Mouse (Mus musculus) testis, adult 2 months (tissue): ENCODE results near the gene Acsl6. TPM values are rescaled to one million over a fixed set of nuclear protein-coding genes. Genes with fewer than 3 reads are reported as not detected.
"Not testable (repeated sequence)": the region's sequence is repeated elsewhere in the genome, so short reads cannot be mapped to it uniquely, and the experiment has no call there.

Experiments used
- H3K27ac ChIP-seq: fragments of 200-500 bp; 2 replicates; pipeline ENCODE4 v1.5.1; 2012; ENCODE audit warnings: low read depth, low read length; ENCODE audit not compliant: control insufficient read depth, insufficient read depth
- H3K27me3 ChIP-seq: fragments of 200-500 bp; 2 replicates; pipeline ENCODE4 v1.6.1; 2012; ENCODE audit warnings: mild to moderate bottlenecking, low read length, moderate library complexity; ENCODE audit not compliant: control insufficient read depth, insufficient read depth
- H3K36me3 ChIP-seq: fragments of 200-500 bp; 2 replicates; pipeline ENCODE4 v1.6.1; 2012; ENCODE audit warnings: mild to moderate bottlenecking, low read length; ENCODE audit not compliant: control insufficient read depth, insufficient read depth
- H3K4me1 ChIP-seq: fragments of 200-500 bp; 2 replicates; pipeline ENCODE4 v1.6.1; 2012; ENCODE audit warnings: low read length; ENCODE audit not compliant: control insufficient read depth, insufficient read depth
- H3K4me3 ChIP-seq: fragments of 200-500 bp; 2 replicates; pipeline ENCODE4 v1.5.1; 2012; ENCODE audit warnings: low read depth, mild to moderate bottlenecking, low read length, moderate library complexity, mixed read lengths; ENCODE audit not compliant: control insufficient read depth
- CTCF ChIP-seq: fragments of 200-500 bp; IDR thresholded peaks from 2 replicates; pipeline ENCODE4 v1.5.1; 2012; ENCODE audit warnings: low read depth, mild to moderate bottlenecking, inconsistent platforms, low read length, moderate library complexity; ENCODE audit not compliant: control insufficient read depth, insufficient read depth, insufficient replicate concordance
- POLR2A ChIP-seq: fragments of 200-500 bp; IDR thresholded peaks from 2 replicates; pipeline ENCODE4 v1.6.1; 2012; ENCODE audit warnings: low read depth, mild to moderate bottlenecking, inconsistent platforms, low read length, moderate library complexity; ENCODE audit not compliant: control insufficient read depth
- polyA plus RNA-seq: library from polyadenylated mRNA; depleted of rRNA; stranded (reverse); fragments of >200 nt; gene quantifications from 2 replicates; pipeline ENCODE4 v1.2.3, GENCODE M21; 2012

The Acsl6 gene
- polyA plus RNA-seq, 1 experiment = 84.2 TPM

DNA sequence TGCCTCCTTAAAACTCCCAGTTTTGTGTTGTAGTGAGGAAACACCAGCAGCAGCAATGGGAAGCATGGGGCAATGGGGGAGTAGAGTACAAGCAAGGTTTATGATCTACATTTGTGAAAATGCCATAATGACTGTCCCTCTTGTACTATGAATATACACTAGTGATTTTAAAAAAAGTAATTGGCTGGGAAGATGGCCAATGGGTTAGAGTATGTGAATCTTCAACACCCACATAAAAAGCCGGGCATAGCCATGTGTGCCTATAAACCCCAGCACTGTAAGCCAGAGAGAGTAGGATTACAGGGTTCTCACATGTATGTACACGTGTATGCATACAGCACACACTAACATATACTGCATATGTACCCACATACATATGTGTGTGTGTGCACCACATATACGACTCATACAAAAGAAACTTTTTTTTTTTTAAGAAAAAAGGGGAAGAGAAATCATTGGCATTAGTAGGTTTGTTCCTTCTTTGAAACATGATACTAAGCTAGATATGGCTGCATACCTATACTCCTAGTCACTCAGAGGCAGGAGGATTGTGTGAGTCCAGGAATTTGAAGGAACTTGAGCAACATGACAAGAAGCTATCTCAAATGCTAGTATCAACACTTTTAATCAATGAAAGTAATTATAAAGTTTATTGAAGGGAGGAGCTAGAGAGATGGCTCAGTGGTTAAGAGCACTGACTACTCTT lies 34.3 kb upstream of the Acsl6 start:
- Histone ChIP-seq H3K36me3 (no peaks in the 10 kb centered on the region), H3K4me3 (no peak overlapping the region), H3K27ac (no peak overlapping the region), H3K4me1 (no peaks in the 10 kb centered on the region; the same call in 1 of the 2 replicates), H3K27me3 (no peaks in the 10 kb centered on the region)
- TF ChIP-seq CTCF (no peak), POLR2A (no peak)

DNA sequence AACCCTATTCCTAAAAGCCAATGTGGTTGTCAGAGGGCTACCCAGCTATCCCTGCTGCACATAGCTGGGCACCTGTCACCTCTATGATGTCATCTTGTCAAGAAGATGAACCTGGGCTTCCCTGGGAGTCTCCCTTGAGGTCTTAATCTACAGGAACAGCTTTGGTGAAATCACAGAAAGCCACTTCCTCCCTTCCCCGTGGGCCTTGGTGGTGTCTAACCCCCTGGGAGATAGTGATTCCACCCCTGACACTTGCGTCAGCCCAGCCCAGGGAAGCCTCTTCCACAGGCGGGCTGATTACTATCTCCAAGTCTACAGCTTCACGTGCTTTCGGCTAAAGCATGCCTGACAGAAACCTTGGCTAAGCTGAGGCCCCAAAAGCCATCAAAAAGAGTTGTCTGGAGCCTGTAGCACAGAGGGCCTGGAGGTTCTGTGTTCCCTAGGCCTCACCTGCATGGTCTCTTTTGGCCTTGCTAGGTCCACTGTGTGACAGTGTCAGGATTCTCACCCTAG lies 32.1 kb upstream of the Acsl6 start:
- no peak for TF ChIP-seq POLR2A
- no peak for TF ChIP-seq CTCF
- no peaks in the 10 kb centered on the region; the same call in 1 of the 2 replicates for H3K4me1 ChIP-seq
- no peaks in the 10 kb centered on the region for H3K36me3 ChIP-seq
- H3K27ac ChIP-seq = no peak overlapping the region
- H3K27me3 ChIP-seq = no peaks in the 10 kb centered on the region
- no peak overlapping the region for H3K4me3 ChIP-seq

DNA sequence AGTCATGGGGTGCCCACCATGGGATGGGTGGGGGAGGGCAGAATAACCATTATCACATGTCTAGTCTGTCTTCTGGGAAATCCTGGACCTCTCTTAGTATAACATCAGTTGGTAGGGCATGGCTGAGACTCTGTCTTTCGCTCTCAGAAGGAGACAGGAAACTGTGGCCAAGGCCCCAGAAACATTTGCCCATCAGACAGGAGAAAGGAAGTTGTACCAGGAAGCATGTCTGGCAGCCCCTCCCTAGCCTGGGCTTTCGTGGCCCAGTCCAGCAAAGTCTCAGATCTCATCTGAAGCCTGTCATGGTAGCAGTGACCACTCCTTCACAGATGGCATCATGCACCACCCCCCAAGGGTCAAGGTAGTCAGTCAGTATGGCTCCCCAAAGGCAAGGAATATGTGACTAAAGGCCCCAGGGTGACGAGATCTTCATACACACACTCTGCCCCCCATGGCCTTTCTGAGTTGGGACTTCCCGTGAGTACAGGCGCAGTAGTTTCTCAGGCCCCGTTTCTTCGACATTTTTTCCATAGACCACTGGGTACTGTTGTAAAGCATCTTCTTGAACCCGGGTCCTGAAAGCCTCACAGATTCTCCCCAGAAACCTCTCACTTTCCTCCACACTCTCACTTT lies 15.7 kb upstream of the Acsl6 start:
- Histone ChIP-seq H3K4me1 (no peaks in the 10 kb centered on the region), H3K36me3 (no peaks in the 10 kb centered on the region)
- no peak for TF ChIP-seq CTCF
- TF ChIP-seq POLR2A = no peak

DNA sequence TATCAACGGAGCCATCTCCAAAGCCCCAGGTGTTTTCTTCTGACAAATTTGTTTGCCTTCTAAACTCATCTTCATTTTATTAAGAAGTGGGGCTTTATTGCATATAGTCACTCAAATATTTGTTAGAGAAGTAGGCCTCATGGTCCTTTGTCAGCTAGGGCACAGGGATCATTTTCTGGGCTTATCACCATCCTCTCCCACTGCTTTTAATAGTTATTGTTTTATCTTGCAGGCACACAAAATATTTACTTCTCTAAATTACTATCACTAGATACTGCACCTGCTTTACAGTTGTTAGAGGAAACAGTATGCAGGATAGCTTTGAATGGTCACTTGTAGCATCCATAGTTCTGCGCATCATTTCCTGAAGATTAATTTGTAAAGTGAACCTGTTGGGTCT lies 11.4 kb upstream of the Acsl6 start:
- no peak overlapping the region for H3K4me3 ChIP-seq
- H3K4me1 ChIP-seq = no peaks in the 10 kb centered on the region
- no peak overlapping the region for H3K27ac ChIP-seq
- no peaks in the 10 kb centered on the region for H3K36me3 ChIP-seq
- H3K27me3 ChIP-seq = no peaks in the 10 kb centered on the region
- no peak for TF ChIP-seq CTCF
- no peak for TF ChIP-seq POLR2A

More for the DNA sequence above, 15.7 kb upstream of the Acsl6 start:
- Histone ChIP-seq H3K27me3 (no peaks in the 10 kb centered on the region), H3K27ac (no peak overlapping the region), H3K4me3 (no peak overlapping the region)

DNA sequence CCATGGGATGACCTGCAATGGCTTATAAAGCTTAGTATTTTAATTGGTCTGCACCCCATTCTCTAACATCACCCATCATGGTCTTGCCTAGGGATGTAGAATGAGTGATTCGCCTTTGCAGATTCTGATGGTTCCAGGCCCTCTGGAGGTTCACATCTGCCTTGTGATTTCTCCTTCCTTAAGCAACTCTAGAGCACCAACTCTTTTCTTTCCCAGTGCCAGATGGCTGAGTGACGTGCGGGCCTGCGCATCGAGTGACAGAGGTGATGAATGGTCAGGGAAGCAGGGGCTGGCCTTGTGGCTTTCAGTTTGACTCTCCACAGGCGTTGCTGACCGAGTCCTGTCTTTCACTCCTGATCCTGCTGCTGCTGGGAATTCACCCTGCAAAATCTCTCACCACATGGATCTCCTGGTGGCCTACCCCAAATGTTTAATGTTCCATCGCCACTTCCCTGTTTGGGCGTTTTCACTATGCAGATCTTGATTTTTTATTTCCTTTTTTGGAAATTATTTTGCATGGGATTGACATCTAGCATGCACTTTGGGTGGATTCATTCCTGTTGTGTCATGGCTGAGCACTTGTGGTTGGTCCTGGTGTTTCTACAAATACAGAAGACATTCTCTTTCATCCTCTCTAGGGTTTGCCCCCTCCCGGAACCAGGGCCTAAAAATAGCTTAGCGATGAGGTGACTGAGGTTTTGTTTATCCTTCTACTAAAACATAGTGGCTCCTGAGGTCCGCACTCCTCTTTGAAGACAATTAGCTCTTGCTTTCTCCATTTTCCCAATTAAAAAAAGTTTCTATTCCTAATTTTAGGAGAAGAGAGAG lies 9.4 kb upstream of the Acsl6 start:
- no peaks in the 10 kb centered on the region for H3K36me3 ChIP-seq
- H3K4me3 ChIP-seq = no peak overlapping the region
- TF ChIP-seq CTCF (no peak), POLR2A (no peak)
- no peaks in the 10 kb centered on the region for H3K27me3 ChIP-seq
- H3K4me1 ChIP-seq = no peaks in the 10 kb centered on the region
- no peak overlapping the region for H3K27ac ChIP-seq

DNA sequence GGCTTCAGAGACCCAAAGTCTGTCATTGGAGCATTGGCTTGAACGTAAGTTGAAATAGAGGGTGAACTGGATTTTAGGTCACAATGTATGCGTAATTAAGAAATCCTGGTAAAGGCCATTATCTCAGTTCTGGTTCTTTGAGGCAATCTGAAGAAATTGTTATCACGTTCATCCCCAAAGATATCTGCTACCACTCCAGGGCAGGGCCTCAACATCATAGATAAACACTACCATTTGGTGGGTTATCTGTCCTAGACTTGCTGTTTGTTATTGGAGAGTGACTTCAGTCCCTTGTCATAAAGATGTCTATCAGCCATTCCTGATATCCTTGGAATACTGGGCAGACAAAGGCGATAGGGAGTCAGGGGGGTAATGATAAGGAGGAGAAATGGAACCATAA lies 7.6 kb upstream of the Acsl6 start:
- no peaks in the 10 kb centered on the region for H3K4me1 ChIP-seq
- TF ChIP-seq POLR2A (no peak), CTCF (no peak)
- no peak overlapping the region for H3K4me3 ChIP-seq
- no peaks in the 10 kb centered on the region for H3K36me3 ChIP-seq
- H3K27me3 ChIP-seq = no peaks in the 10 kb centered on the region
- no peak overlapping the region for H3K27ac ChIP-seq

DNA sequence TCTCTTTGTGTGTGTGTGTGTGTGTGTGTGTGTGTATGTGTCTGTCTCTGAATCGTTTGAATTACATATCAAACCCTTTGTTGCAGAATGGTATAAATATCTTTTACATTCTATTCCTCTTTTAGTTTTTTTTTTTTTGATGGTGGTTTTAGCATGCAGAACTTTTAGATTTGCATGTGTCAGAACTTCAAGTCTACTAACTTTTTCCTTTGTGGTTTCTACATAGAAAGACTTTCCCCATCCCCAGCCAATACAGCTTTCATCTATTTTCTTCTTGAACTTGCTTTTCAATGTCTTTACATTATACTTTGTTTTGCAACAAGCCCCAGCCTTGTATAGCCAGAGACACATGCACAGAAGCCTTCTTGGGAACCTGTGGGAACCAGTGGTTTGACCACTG lies 6.9 kb upstream of the Acsl6 start:
- Histone ChIP-seq H3K27me3 (no peaks in the 10 kb centered on the region), H3K4me1 (no peaks in the 10 kb centered on the region), H3K4me3 (no peak overlapping the region), H3K27ac (no peak overlapping the region), H3K36me3 (no peaks in the 10 kb centered on the region)
- TF ChIP-seq POLR2A = no peak

DNA sequence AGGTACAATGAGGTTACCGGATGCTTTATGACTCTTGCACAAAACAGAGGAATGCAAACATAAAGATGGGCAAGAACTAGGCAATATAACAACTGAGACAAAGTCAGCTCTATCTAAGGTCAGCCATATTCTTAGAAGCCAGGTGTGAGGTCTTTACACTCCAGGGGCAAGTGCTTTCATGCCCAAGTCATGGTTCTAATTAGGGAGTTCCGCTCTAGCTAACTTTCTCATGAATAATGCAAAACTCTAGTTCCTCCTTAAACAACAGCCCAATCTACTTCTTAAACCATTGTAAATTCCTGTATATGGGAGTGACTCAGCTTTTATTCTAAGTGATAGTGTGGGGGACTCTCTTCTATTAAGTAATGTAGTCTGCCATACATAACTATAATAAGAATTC lies 6.1 kb upstream of the Acsl6 start:
- not testable (repeated sequence) for H3K4me3 ChIP-seq, H3K27me3 ChIP-seq, H3K27ac ChIP-seq, H3K4me1 ChIP-seq, H3K36me3 ChIP-seq
